Mouse (Mus musculus): Measurements from ENCODE around the gene Hnrnpd. TPM values are rescaled to one million over a fixed set of nuclear protein-coding genes. Genes with fewer than 3 reads are reported as not detected.

Hnrnpd gene
- polyA plus RNA-seq, 1 experiment from 2014 or later = 51.6 TPM

DNA sequence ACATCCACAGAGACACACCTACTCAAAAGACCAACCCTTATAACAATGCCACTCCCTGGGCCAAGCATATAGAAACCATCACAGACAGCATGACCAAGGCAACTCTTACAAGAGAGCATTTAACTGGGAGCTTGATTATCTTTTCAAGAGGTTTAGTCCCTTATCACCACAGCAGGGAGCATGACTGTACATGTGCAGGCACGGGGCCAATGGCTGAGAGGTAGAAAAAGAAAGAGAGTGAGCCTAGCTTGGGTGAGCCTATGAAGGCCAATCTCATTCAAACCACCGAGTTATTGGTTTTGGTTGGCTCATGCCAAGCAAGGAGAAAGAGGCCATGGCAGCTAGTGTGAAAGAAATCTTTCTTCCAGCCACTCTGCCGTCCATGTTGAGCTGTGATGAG, 26.7 kb upstream of the Hnrnpd start:
- Histone ChIP-seq H3K9ac (ENCODE audit: low read length) (no peak overlapping the region), H3K4me3 (ENCODE audit: low read length) (no peak overlapping the region), H3K9me3 (replicated peaks; ENCODE audit: control insufficient read depth, low read length) (no peaks in the 10 kb centered on the region), H3K4me1 (ENCODE audit: control insufficient read depth, insufficient read depth, low read length) (peaks cover 12% of the 10 kb centered on the region), H3K4me2 (ENCODE audit: low read depth, low read length) (no peak overlapping the region), H3K27ac (ENCODE audit: low read length) (peak overlapping the region; percentile 66; the same call in 1 of the 2 replicates), H3K27me3 (ENCODE audit: control insufficient read depth, insufficient read depth, low read length) (no peaks in the 10 kb centered on the region), H3K36me3 (ENCODE audit: control insufficient read depth, insufficient read depth) (no peaks in the 10 kb centered on the region)
- 34% methylated on average over 3 of the region's 3 CpGs for WGBS
- peak; percentile 64; the same call in 1 of the 2 replicates for ATAC-seq (replicated peaks; ENCODE audit: extremely low read depth, insufficient read depth, low FRiP score)

DNA sequence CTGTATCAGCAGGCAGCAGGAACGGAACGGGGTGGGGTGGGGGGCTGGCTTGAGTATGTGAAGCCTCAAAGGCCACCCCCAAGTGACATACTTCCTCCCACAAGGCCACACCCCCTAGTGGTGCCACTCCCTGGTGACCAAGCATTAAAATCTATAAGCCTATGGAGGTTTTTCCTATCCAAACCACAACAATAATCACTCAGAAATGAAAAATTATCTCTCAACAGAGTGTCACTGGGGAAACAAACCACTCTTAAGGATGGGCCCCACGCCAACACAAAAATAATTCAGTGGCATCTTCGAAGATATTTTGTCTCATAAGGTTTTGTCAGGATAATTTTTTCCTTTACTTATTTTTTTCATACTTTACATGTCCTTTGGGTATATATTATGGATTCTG, 25.2 kb upstream of the Hnrnpd start:
- ATAC-seq (replicated peaks; ENCODE audit: extremely low read depth, insufficient read depth, low FRiP score) = no peak

DNA sequence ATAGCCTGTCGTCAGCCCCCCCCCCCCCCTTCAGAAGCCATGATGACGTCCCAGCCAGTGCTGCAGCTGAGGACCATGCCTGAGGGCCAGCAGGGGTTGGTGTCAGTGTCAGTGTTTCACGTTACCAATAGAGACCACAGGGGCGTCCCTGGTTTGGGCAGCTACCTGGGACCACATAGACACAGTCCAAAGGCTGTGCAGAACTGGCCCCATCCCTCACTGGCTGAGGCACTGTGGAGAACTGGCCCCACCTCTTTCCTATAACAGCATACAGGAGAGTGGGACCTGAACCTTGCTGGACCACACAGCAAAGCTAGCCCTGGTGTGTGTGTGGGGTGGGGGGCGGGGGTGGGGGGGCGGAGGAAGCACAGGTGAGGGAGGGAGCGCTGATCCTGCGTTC, 21.8 kb upstream of the Hnrnpd start:
- WGBS = 48% methylated on average over 7 of the region's 8 CpGs
- Histone ChIP-seq H3K36me3 (ENCODE audit: control insufficient read depth, insufficient read depth) (no peaks in the 10 kb centered on the region), H3K4me1 (ENCODE audit: control insufficient read depth, insufficient read depth, low read length) (peaks cover 2% of the 10 kb centered on the region), H3K27me3 (ENCODE audit: control insufficient read depth, insufficient read depth, low read length) (no peaks in the 10 kb centered on the region), H3K4me3 (ENCODE audit: low read length) (no peak overlapping the region), H3K27ac (ENCODE audit: low read length) (no peak overlapping the region), H3K9ac (ENCODE audit: low read length) (no peak overlapping the region), H3K4me2 (ENCODE audit: low read depth, low read length) (no peak overlapping the region), H3K9me3 (replicated peaks; ENCODE audit: control insufficient read depth, low read length) (peaks cover 9% of the 10 kb centered on the region; the same call in 1 of the 2 replicates)
- no peak for ATAC-seq (replicated peaks; ENCODE audit: extremely low read depth, insufficient read depth, low FRiP score)

More for the DNA sequence above, 25.2 kb upstream of the Hnrnpd start:
- Histone ChIP-seq H3K27me3 (ENCODE audit: control insufficient read depth, insufficient read depth, low read length) (no peaks in the 10 kb centered on the region), H3K9me3 (replicated peaks; ENCODE audit: control insufficient read depth, low read length) (no peaks in the 10 kb centered on the region), H3K4me1 (ENCODE audit: control insufficient read depth, insufficient read depth, low read length) (peaks cover 12% of the 10 kb centered on the region), H3K9ac (ENCODE audit: low read length) (no peak overlapping the region), H3K36me3 (ENCODE audit: control insufficient read depth, insufficient read depth) (no peaks in the 10 kb centered on the region), H3K4me2 (ENCODE audit: low read depth, low read length) (no peak overlapping the region), H3K4me3 (ENCODE audit: low read length) (no peak overlapping the region), H3K27ac (ENCODE audit: low read length) (no peak overlapping the region)
- WGBS = 68% methylated on average over 4 of the region's 4 CpGs

DNA sequence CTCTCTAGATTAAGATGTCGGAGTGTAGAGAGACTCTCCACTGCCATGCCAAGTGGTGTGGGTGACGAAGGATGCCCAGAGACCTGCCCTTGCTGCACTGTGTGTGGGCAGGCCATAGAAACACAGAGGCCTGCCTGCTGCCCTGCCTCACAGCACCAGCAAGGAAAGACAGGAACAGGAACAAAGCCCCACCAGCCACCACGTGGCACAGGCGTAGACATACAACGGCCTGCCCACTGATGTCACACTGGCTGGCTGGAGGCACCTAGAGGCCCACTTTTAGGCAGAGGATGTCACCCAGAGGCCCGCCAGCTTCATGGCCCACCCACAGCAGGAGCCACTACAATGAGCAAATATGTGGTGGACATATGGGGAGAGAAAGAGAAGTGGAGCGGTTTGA, 21.3 kb upstream of the Hnrnpd start:
- Histone ChIP-seq H3K9me3 (replicated peaks; ENCODE audit: control insufficient read depth, low read length) (peaks cover 9% of the 10 kb centered on the region; the same call in 1 of the 2 replicates), H3K4me3 (ENCODE audit: low read length) (no peak overlapping the region), H3K27ac (ENCODE audit: low read length) (no peak overlapping the region), H3K4me1 (ENCODE audit: control insufficient read depth, insufficient read depth, low read length) (no peaks in the 10 kb centered on the region; the same call in 1 of the 2 replicates), H3K36me3 (ENCODE audit: control insufficient read depth, insufficient read depth) (no peaks in the 10 kb centered on the region), H3K4me2 (ENCODE audit: low read depth, low read length) (no peak overlapping the region), H3K27me3 (ENCODE audit: control insufficient read depth, insufficient read depth, low read length) (no peaks in the 10 kb centered on the region), H3K9ac (ENCODE audit: low read length) (no peak overlapping the region)
- WGBS = 71% methylated on average over 7 of the region's 7 CpGs
- no peak for ATAC-seq (replicated peaks; ENCODE audit: extremely low read depth, insufficient read depth, low FRiP score)

DNA sequence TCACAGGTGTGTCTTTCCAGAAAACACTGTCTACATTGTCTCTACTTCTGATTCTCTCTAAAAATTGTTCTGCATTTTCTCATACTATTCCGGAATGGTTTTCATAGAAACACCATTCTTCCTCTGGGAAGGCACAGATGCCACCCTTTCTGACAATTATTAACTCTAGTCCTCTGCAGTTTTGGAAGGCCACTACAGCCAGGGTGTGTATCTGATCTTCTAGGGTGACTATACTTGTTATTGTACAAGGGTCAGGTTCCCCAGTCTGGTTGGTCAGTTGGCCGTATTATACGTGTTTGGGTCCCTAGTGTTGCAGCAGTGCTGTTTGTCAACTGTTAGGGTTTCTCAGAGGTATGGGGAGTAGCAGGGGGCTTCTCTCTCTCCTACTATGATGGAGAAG, 15.9 kb upstream of the Hnrnpd start:
- Histone ChIP-seq H3K4me2 (ENCODE audit: low read depth, low read length) (no peak overlapping the region), H3K36me3 (ENCODE audit: control insufficient read depth, insufficient read depth) (no peaks in the 10 kb centered on the region), H3K9ac (ENCODE audit: low read length) (no peak overlapping the region), H3K9me3 (replicated peaks; ENCODE audit: control insufficient read depth, low read length) (peaks cover 9% of the 10 kb centered on the region; the same call in 1 of the 2 replicates), H3K4me3 (ENCODE audit: low read length) (no peak overlapping the region), H3K27me3 (ENCODE audit: control insufficient read depth, insufficient read depth, low read length) (no peaks in the 10 kb centered on the region), H3K27ac (ENCODE audit: low read length) (no peak overlapping the region), H3K4me1 (ENCODE audit: control insufficient read depth, insufficient read depth, low read length) (no peaks in the 10 kb centered on the region)
- WGBS = 89% methylated on average over 3 of the region's 3 CpGs
- ATAC-seq (replicated peaks; ENCODE audit: extremely low read depth, insufficient read depth, low FRiP score) = no peak

DNA sequence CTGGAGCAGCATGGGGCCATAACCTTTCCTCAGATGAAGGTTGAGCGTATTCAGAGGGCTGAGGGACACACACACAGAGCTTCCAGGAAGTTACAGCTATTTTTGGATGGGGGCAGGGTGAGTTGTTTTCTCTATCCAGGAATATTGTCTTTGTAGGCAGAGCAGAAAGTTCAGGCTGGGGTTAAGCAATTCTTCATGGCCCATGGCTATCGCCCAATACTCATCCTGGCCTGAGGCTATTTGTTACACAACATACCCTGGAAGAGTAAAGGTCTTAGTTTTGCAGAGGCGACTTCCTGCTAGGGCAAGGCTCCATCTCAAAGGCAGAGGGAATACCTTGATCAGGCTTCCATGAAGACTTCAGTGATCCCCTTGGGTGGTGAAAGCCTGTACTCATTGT, 15.4 kb upstream of the Hnrnpd start:
- no peaks in the 10 kb centered on the region for H3K27me3 ChIP-seq (ENCODE audit: control insufficient read depth, insufficient read depth, low read length)
- H3K9ac ChIP-seq (ENCODE audit: low read length) = no peak overlapping the region
- no peaks in the 10 kb centered on the region for H3K4me1 ChIP-seq (ENCODE audit: control insufficient read depth, insufficient read depth, low read length)
- no peak overlapping the region for H3K27ac ChIP-seq (ENCODE audit: low read length)
- H3K4me2 ChIP-seq (ENCODE audit: low read depth, low read length) = no peak overlapping the region
- 67% methylated on average over 3 of the region's 3 CpGs for WGBS
- peaks cover 9% of the 10 kb centered on the region; the same call in 1 of the 2 replicates for H3K9me3 ChIP-seq (replicated peaks; ENCODE audit: control insufficient read depth, low read length)
- ATAC-seq (replicated peaks; ENCODE audit: extremely low read depth, insufficient read depth, low FRiP score) = no peak
- H3K4me3 ChIP-seq (ENCODE audit: low read length) = no peak overlapping the region
- no peaks in the 10 kb centered on the region for H3K36me3 ChIP-seq (ENCODE audit: control insufficient read depth, insufficient read depth)

DNA sequence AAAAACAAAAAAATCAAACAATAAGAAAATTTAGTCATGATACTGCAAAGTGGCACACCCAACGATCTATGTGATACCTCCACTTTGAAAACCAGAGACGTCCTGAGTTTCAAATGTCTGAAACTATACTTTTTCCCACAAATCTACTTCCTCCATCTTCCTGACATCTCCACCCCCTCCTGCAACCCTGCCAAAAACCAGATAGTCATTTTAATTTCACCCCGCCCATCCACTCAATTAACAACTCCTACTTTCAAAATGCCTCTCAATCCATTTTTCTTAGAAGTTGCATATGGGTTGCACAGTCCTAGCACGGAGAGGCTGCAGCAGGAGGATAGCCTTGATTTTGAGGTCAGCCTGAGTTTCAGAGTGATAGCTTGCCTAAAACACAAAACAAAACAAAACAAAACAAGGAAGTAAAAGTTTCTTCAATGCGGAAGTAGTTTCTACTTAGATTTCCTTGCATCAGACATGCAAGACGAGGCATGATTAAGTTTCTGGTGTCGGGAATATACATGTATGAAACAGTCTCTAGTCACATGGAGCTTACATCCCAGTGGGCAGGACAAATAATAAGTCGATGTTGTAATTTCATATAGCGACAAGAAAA, 4.8 kb upstream of the Hnrnpd start:
- Histone ChIP-seq H3K4me1 (ENCODE audit: control insufficient read depth, insufficient read depth, low read length) (peaks cover 4% of the 10 kb centered on the region; the same call in 1 of the 2 replicates), H3K4me2 (ENCODE audit: low read depth, low read length) (no peak overlapping the region), H3K27me3 (ENCODE audit: control insufficient read depth, insufficient read depth, low read length) (no peaks in the 10 kb centered on the region), H3K36me3 (ENCODE audit: control insufficient read depth, insufficient read depth) (no peaks in the 10 kb centered on the region), H3K27ac (ENCODE audit: low read length) (no peak overlapping the region), H3K4me3 (ENCODE audit: low read length) (no peak overlapping the region), H3K9ac (ENCODE audit: low read length) (no peak overlapping the region), H3K9me3 (replicated peaks; ENCODE audit: control insufficient read depth, low read length) (no peaks in the 10 kb centered on the region)
- WGBS = 81% methylated on average over 9 of the region's 9 CpGs
- ATAC-seq (replicated peaks; ENCODE audit: extremely low read depth, insufficient read depth, low FRiP score) = no peak

DNA sequence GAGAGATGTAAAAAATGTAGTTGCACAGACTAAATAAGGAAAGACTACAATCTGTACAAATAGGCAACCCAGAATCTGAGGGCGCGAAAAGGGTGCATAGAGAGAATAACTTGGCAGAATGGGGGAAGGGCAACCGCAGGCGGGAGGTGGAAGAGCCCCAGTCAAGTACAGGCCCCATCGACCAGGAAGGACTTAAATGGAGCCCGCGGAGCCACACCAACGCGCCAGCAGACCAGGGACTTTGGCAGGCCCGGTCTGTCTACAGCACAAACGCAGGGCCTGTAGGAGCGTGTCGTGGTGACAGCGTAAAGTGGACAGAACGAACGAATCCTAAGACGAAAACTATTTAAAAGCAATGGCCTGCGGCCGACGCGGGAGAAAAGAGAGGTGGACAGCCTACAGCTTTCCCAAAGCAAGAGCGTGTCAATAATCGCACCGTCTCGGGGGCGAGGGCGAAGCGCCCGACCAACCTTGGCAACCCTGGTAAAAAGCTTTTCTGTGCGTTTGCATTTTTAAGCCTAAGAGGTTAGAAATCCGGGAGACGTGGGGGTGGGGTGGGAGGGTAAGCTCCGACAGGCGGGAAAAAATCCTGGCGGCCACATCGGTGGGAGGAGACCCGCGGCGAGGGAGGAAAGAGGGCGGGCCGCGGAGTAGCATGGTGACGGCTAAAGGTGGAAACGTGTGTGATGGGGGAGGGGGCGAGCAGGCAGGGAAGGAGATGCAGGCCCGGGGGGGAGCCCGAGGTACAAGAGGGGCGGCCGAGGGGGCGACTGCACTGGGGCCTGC, 1.0 kb downstream of the Hnrnpd start:
- H3K27ac ChIP-seq (ENCODE audit: low read length) = peak overlapping the region; percentile 100
- H3K4me3 ChIP-seq (ENCODE audit: low read length) = peak overlapping the region; percentile 67
- peak overlapping the region; percentile 92 for H3K4me2 ChIP-seq (ENCODE audit: low read depth, low read length)
- H3K27me3 ChIP-seq (ENCODE audit: control insufficient read depth, insufficient read depth, low read length) = no peaks in the 10 kb centered on the region
- H3K9ac ChIP-seq (ENCODE audit: low read length) = peak overlapping the region; percentile 99
- no peaks in the 10 kb centered on the region for H3K9me3 ChIP-seq (replicated peaks; ENCODE audit: control insufficient read depth, low read length)
- H3K4me1 ChIP-seq (ENCODE audit: control insufficient read depth, insufficient read depth, low read length) = peaks cover 30% of the 10 kb centered on the region
- peak; percentile 59 for ATAC-seq (replicated peaks; ENCODE audit: extremely low read depth, insufficient read depth, low FRiP score)
- H3K36me3 ChIP-seq (ENCODE audit: control insufficient read depth, insufficient read depth) = 0 out of 2 replicates have a peak, but pooled peaks cover 4% of the 10 kb centered on the region
- WGBS = 0% methylated on average over 39 of the region's 50 CpGs

DNA sequence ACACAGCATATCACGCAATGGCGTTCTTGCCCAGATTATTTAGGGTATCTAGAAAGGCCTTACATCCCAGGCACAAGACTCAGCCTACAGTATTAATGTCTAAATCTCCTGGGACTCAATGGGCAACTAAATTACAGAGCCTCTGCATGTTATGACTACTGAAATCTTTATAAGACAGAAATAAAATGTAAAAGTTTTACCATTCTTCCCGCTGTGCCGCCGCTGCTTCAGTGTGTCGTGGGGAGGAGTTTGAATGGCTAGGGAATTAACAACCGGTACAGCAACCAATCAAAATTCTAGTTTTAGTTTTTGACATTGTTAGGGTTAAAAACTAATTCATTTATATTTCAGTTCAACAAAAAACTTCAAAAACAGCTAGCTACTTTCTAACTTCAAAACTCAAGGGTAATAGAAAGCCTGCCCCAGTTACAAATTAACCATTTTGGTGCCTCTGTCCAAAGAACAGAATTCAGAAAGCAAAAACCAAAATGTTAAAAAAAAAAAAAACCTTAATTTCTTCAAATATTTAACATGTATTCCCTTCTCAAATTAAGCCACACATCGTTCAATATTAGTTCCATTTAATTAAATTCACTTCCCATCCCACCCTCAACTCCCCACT, 2.3 kb downstream of the Hnrnpd start:
- no peaks in the 10 kb centered on the region for H3K9me3 ChIP-seq (replicated peaks; ENCODE audit: control insufficient read depth, low read length)
- peaks cover 30% of the 10 kb centered on the region for H3K4me1 ChIP-seq (ENCODE audit: control insufficient read depth, insufficient read depth, low read length)
- H3K9ac ChIP-seq (ENCODE audit: low read length) = peak overlapping the region; percentile 99
- ATAC-seq (replicated peaks; ENCODE audit: extremely low read depth, insufficient read depth, low FRiP score) = no peak
- peak overlapping the region; percentile 100; the same call in 1 of the 2 replicates for H3K27ac ChIP-seq (ENCODE audit: low read length)
- H3K4me3 ChIP-seq (ENCODE audit: low read length) = peak overlapping the region; percentile 67
- peak overlapping the region; percentile 92 for H3K4me2 ChIP-seq (ENCODE audit: low read depth, low read length)
- 3% methylated on average over 8 of the region's 8 CpGs for WGBS
- no peaks in the 10 kb centered on the region for H3K27me3 ChIP-seq (ENCODE audit: control insufficient read depth, insufficient read depth, low read length)
- 0 out of 2 replicates have a peak, but pooled peaks cover 4% of the 10 kb centered on the region for H3K36me3 ChIP-seq (ENCODE audit: control insufficient read depth, insufficient read depth)
